Mouse (Mus musculus) heart, postnatal 0 days (tissue): ENCODE measurements at regions not wholly inside any gene's neighbourhood (a gene's known extent, or its start where the extent isn't known, plus 50 kb on each side); places are given as distances from the start of the nearest gene placed in this dataset.

Source experiments
- ATAC-seq: fragments of 200-750 bp; cut with Nextera tagmentation; 2 replicates; pipeline ENCODE4 v1.8.0; 2017; ENCODE audit warnings: low read depth, moderate number of reproducible peaks, moderate library complexity; ENCODE audit not compliant: insufficient read depth
- DNase-seq: peaks from one replicate; pipeline ENCODE4 v3.0.0-alpha.2; 2016; ENCODE audit warnings: low spot score
- H3K27ac ChIP-seq: fragments of 300-500 bp; sonication (generic); 2 replicates; pipeline ENCODE4 v1.5.1; 2014; ENCODE audit warnings: low read depth, mild to moderate bottlenecking
- H3K27me3 ChIP-seq: fragments of 300-500 bp; sonication (generic); 2 replicates; pipeline ENCODE4 v1.6.1; 2014; ENCODE audit warnings: low read length, mixed read lengths; ENCODE audit not compliant: control insufficient read depth, insufficient read depth
- H3K36me3 ChIP-seq: fragments of 300-500 bp; sonication (generic); replicated peaks from 2 replicates; pipeline ENCODE4 v1.6.1; 2014; ENCODE audit warnings: low read length, mixed read lengths; ENCODE audit not compliant: control insufficient read depth, insufficient read depth
- H3K4me1 ChIP-seq: fragments of 300-500 bp; sonication (generic); 2 replicates; pipeline ENCODE4 v1.6.1; 2014; ENCODE audit warnings: antibody characterized with exemption; ENCODE audit not compliant: control insufficient read depth, insufficient read depth
- H3K4me2 ChIP-seq: fragments of 300-500 bp; sonication (generic); 2 replicates; pipeline ENCODE4 v1.6.1; 2014; ENCODE audit warnings: low read depth, mild to moderate bottlenecking, low read length, moderate library complexity
- H3K4me3 ChIP-seq: fragments of 300-500 bp; sonication (generic); 2 replicates; pipeline ENCODE4 v1.5.1; 2014; ENCODE audit warnings: low read depth, low read length
- H3K9ac ChIP-seq: fragments of 300-500 bp; sonication (generic); replicated peaks from 2 replicates; pipeline ENCODE4 v1.6.1; 2014; ENCODE audit warnings: low read depth, low read length, mixed read lengths
- H3K9me3 ChIP-seq: fragments of 300-500 bp; sonication (generic); replicated peaks from 2 replicates; pipeline ENCODE4 v1.6.1; 2016; ENCODE audit warnings: low read length; ENCODE audit not compliant: control insufficient read depth
- CTCF ChIP-seq: IDR thresholded peaks from 2 replicates; pipeline ENCODE4 v1.5.1; 2016; ENCODE audit warnings: antibody characterized with exemption, control low read depth, low read depth
- EP300 ChIP-seq: IDR thresholded peaks from 2 replicates; pipeline ENCODE4 v1.6.1; 2016; ENCODE audit warnings: antibody characterized with exemption, low read depth
- WGBS: fragments of 180-500 bp; shearing (Covaris S2); extraction: QIAGEN DNeasy Blood & Tissue Kit; methylation state at CpG from one replicate; pipeline ENCODE4 v1.1.7; 2014; 5-methylcytosine and 5-hydroxymethylcytosine counted together

GRCm38 (mm10) chr1:89273786-89274362 lies 180.7 kb upstream of the Agap1 start:
- H3K4me3 ChIP-seq = no peak overlapping the region
- ATAC-seq = no peak
- no peaks in the 10 kb centered on the region for H3K4me1 ChIP-seq
- H3K9me3 ChIP-seq = no peaks in the 10 kb centered on the region
- H3K4me2 ChIP-seq = no peak overlapping the region
- no peak overlapping the region for H3K9ac ChIP-seq
- no peaks in the 10 kb centered on the region for H3K36me3 ChIP-seq
- H3K27me3 ChIP-seq = no peaks in the 10 kb centered on the region
- no peak overlapping the region for H3K27ac ChIP-seq
- 83% methylated on average over 10 of the region's 10 CpGs for WGBS
- no peak for DNase-seq
- no peak for TF ChIP-seq EP300
- TF ChIP-seq CTCF = no peak

- Histone ChIP-seq H3K9me3 (no peaks in the 10 kb centered on the region), H3K27me3 (no peaks in the 10 kb centered on the region), H3K4me2 (no peak overlapping the region), H3K36me3 (no peaks in the 10 kb centered on the region), H3K27ac (no peak overlapping the region), H3K4me3 (no peak overlapping the region), H3K4me1 (no peaks in the 10 kb centered on the region), H3K9ac (no peak overlapping the region)
- DNase-seq (no peak), ATAC-seq (no peak)
- TF ChIP-seq EP300 (no peak), CTCF (no peak)
- WGBS = 73% methylated on average over 5 of the region's 5 CpGs
These were observed 175.2 kb upstream of the Agap1 start for GRCm38 (mm10) chr1:89279382-89279781.

GRCm38 (mm10) chr1:89281107-89281655 lies 173.4 kb upstream of the Agap1 start:
- ATAC-seq = no peak
- 56% methylated on average over 1 of the region's 1 CpGs for WGBS

GRCm38 (mm10) chr1:89285041-89285440 lies 169.6 kb upstream of the Agap1 start:
- no peak overlapping the region for H3K9ac ChIP-seq
- 87% methylated on average over 4 of the region's 4 CpGs for WGBS
- H3K9me3 ChIP-seq = no peaks in the 10 kb centered on the region
- no peak for TF ChIP-seq EP300
- no peak for TF ChIP-seq CTCF
- no peaks in the 10 kb centered on the region for H3K4me1 ChIP-seq
- H3K27ac ChIP-seq = no peak overlapping the region
- no peaks in the 10 kb centered on the region for H3K36me3 ChIP-seq
- ATAC-seq (no peak), DNase-seq (no peak)
- no peak overlapping the region for H3K4me3 ChIP-seq
- no peaks in the 10 kb centered on the region for H3K27me3 ChIP-seq
- H3K4me2 ChIP-seq = no peak overlapping the region

More at GRCm38 (mm10) chr1:89281107-89281655, 173.4 kb upstream of the Agap1 start:
- Histone ChIP-seq H3K9me3 (no peaks in the 10 kb centered on the region), H3K4me2 (no peak overlapping the region), H3K27ac (no peak overlapping the region), H3K4me3 (no peak overlapping the region), H3K27me3 (no peaks in the 10 kb centered on the region), H3K36me3 (no peaks in the 10 kb centered on the region), H3K9ac (no peak overlapping the region), H3K4me1 (no peaks in the 10 kb centered on the region)
- DNase-seq = no peak
- TF ChIP-seq EP300 (no peak), CTCF (no peak)

GRCm38 (mm10) chr1:89287136-89287795 lies 167.3 kb upstream of the Agap1 start:
- 86% methylated on average over 10 of the region's 10 CpGs for WGBS
- Histone ChIP-seq H3K9me3 (no peaks in the 10 kb centered on the region), H3K27ac (no peak overlapping the region), H3K4me1 (no peaks in the 10 kb centered on the region), H3K9ac (no peak overlapping the region), H3K4me3 (no peak overlapping the region), H3K4me2 (no peak overlapping the region), H3K27me3 (no peaks in the 10 kb centered on the region), H3K36me3 (no peaks in the 10 kb centered on the region)
- no peak for ATAC-seq
- no peak for DNase-seq
- no peak for TF ChIP-seq CTCF
- no peak for TF ChIP-seq EP300

- Histone ChIP-seq H3K4me3 (no peak overlapping the region), H3K27me3 (no peaks in the 10 kb centered on the region), H3K4me1 (no peaks in the 10 kb centered on the region), H3K9ac (no peak overlapping the region), H3K27ac (no peak overlapping the region), H3K9me3 (no peaks in the 10 kb centered on the region), H3K4me2 (no peak overlapping the region), H3K36me3 (no peaks in the 10 kb centered on the region)
- no peak for DNase-seq
- TF ChIP-seq CTCF (no peak), EP300 (no peak)
- ATAC-seq = no peak
These were observed 166.6 kb upstream of the Agap1 start for GRCm38 (mm10) chr1:89288001-89288400.
